Mouse (Mus musculus): ENCODE data around the gene Tarbp1. TPM values are rescaled to one million over a fixed set of nuclear protein-coding genes. Genes with fewer than 3 reads are reported as not detected.

Gene Tarbp1
- polyA plus RNA-seq (2014; fragmentation: Illumina TruSeq; extraction: RNeasy Lipid Tissue Mini Kit (QIAGEN cat#74804); ENCODE audit: insufficient read depth, low read depth, low replicate concordance) = 1.5 TPM

GRCm38 (mm10) chr8:126474299-126475187 is at the start of gene Tarbp1:
Gene Tarbp1 (minus strand): TSS chr8:126475065.

GRCm38 (mm10) chr8:126422174-126422919 is 52.5 kb downstream of the Tarbp1 start, which contains the start of gene Coa6:
Gene Coa6 (plus strand): TSS chr8:126422515.

Other genes with a start within 250 kb of the Tarbp1 start
- gene Slc35f3, start 176.5 kb downstream of the Tarbp1 start, polyA plus RNA-seq (2014; fragmentation: Illumina TruSeq; extraction: RNeasy Lipid Tissue Mini Kit (QIAGEN cat#74804); ENCODE audit: insufficient read depth, low read depth, low replicate concordance) = 0.61 TPM
- gene Coa6, start 52.5 kb downstream of the Tarbp1 start, polyA plus RNA-seq (2014; fragmentation: Illumina TruSeq; extraction: RNeasy Lipid Tissue Mini Kit (QIAGEN cat#74804); ENCODE audit: insufficient read depth, low read depth, low replicate concordance) = 28.6 TPM
- 22.5 TPM for gene Irf2bp2, start 118.9 kb upstream of the Tarbp1 start, polyA plus RNA-seq (2014; fragmentation: Illumina TruSeq; extraction: RNeasy Lipid Tissue Mini Kit (QIAGEN cat#74804); ENCODE audit: insufficient read depth, low read depth, low replicate concordance)